Mouse (Mus musculus) testis, postnatal 14 days (tissue): ENCODE data around the gene Rae1.

ENCODE experiments used
- DNase-seq: peaks from one replicate; pipeline ENCODE4 v3.0.0; 2021; ENCODE audit warnings: low spot score

The Rae1 gene

DNA sequence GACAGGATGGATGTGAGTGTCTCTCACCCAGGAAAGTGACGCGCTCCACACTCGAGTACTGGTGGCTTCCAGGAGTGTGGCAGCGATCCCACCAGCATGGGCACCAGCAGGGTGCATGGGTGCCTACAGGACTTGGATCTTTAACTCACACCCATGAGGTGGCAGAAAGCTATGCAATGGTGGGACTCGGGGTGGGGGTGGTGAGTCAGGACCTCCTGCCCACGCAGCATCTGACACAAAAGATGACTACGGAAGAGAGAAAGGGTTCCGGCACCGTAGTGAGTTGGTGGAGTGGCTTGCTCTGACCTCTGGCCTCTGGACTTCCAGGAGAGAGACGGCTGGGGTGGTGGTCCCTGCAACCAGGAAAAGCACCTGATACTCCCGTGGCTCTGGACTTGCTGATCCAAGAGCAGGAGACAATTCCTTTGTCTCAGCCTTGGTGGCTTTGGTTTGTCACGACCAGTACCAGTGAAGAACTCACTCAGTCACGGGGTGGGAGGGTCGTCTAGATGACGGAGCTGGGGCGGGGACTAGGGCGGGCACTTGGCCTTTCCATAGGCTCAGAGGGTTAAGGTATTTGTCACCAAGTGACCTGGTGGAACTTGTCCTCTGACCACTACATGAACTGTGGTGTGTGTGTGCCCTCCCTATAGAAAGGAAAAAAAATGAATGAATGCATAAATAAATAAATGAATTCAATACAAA lies 48.3 kb downstream of the Rae1 start:
- no peak for DNase-seq

DNA sequence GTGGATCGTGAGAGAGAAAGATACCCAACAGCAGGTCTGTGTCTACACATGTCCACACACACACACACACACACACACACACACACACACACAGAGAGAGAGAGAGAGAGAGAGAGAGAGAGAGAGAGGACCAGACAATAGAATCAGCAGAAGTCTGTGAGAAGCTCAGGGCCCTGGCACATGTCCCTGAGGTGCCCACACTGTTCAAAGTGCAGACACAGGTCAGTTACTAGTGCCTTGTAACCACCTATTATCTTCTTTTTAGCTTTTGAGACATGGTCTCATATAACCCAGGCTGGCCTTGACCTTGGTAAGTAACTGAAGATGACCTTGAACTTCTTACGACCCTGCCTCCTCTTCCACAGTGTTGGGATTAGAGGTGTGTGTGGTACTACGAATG lies 49.3 kb downstream of the Rae1 start:
- DNase-seq: no peak

DNA sequence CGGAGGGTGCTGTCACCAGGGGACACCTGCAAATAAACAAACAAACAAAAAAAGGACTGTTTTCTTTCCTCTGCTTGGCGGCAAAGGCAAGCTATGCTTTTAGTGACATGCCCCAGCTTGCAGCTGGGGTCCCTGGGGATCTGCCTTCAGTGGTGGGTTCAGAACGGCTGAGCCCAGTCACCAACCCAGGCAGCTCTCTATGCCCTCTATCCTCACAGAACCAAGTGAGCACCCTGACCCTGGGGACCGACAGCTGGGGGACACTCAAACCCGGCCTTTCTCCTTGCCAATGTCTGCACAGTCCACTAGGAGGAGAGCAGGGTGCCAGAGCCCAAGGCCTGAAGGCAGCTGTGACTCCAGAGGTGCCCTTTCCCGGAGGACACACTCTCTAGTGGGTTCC lies 49.9 kb downstream of the Rae1 start:
- no peak for DNase-seq

DNA sequence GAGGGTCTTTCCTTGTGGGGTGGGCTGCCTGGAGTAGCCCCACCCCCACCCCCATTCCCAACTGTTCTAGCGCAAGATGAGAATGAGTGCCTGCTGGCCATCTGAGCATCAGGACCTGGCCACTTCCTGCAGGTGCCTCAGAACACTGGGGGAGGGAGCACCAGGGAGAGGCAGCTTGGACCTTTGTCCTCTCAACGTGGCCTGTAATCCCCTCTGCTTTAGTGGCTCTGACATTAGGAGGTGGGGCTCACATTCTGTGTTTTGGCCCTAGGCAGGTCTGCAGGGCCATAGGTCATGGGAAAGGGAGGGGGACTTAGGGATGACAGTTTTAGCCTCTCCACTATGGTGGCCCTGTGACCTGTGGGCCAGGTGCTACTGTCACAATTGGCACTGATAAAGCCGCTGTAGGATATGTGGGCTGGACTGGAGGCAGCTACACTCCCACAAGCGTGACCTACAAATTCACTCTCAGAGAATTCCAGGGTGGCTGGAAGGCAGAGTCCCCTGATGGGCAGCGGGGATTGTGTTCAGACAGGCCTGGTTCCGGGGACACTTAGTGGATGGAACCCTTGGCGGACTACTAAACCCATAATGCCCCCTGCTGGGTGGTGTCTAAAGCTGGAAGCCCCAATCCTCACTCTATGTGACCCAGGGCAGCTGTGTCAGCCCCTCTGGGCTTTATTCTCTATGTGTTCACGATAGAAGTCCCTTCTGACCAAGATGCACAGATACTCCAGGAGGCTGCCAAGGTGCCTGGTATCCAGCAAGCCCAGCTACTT lies 50.9 kb downstream of the Rae1 start:
- no peak for DNase-seq

DNA sequence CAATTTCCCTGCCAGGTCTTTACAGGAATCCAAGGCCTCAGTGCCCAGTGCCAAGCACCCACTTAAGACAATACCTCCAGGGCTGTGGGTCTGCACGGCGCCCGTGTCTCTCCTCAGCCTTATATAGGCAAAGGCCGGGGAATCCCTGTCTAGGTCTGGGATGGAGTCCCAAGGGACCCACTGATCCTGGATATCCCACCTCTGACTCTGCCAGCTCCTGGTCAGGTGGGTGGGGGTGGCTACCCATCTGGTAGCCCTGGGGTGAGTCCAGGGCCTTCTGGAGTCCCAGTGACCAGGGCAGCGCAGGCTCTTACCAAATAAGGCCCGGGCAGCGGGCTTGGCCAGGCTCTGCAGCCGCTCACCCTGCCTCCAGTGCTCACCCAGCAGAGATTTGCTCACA lies 53.0 kb downstream of the Rae1 start:
- DNase-seq: no peak

GRCm38 (mm10) chr2:173053846-173054245 lies 53.9 kb downstream of the Rae1 start:
- DNase-seq: no peak

DNA sequence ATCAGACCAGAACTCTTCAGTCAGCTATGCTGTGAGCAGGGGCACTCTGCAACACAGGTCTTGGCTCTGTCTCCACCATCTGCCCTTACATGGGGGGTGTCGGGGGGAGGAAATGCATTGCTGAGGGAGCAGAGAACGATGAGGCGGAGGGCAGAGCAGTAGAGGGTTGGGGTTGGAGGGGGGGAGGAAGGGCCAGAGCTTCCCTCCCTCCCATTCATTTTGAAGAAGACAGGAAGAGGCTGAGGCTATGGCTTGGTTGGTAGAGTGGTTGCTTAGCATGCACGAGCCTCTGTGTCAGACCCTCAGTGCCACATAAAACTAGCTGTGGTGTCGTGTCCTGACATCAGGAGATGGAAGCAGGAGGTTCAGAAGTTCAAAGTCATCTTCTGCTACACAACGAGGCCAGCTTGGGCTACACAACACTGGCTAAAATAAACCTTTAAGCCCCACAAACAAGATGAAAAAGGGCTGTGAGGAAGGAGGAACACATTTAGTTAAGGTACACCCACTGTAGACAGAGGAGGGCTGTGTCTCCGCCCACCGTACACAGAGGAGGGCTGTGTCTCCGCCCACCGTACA lies 56.5 kb downstream of the Rae1 start:
- no peak for DNase-seq

DNA sequence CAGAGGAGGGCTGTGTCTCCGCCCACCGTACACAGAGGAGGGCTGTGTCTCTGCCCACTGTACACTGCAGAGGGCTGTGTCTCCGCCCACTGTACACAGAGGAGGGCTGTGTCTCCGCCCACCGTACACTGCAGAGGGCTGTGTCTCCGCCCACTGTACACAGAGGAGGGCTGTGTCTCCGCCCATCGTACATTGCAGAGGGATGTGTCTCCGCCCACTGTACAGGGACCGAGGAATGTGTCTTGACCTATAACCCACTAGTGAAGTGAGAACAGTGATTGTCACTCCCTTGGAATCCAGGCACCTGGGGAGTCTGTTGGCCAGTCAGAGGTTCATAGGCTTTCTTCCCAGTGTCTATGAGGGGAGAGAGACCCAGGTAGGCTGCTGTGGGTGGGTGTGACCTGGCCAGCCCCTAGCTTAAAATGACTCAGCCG lies 57.0 kb downstream of the Rae1 start:
- no peak for DNase-seq

- DNase-seq: no peak
Observed at GRCm38 (mm10) chr2:173057623-173058022, 57.7 kb downstream of the Rae1 start.

GRCm38 (mm10) chr2:173058263-173058662 lies 58.3 kb downstream of the Rae1 start:
- DNase-seq: no peak

DNA sequence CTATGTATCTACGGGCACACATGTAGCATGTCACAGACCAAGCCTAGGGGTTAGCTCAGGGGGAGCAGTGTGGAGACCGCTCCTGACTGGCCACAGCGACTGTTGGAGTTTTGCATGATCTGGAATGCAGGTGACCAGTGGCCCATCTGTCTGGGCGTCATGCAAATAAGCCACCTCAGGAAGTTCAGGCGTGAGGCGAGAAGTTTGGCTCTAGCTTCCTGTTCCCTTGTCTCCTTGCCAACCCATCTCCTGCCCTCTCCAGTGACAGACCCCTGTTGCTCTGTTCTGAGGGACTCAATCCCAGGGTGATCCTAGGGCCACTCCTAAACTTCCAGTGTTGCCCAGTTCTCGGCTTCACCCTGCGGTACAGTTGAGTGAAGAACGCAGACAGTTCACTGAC lies 60.5 kb downstream of the Rae1 start:
- no peak for DNase-seq

DNA sequence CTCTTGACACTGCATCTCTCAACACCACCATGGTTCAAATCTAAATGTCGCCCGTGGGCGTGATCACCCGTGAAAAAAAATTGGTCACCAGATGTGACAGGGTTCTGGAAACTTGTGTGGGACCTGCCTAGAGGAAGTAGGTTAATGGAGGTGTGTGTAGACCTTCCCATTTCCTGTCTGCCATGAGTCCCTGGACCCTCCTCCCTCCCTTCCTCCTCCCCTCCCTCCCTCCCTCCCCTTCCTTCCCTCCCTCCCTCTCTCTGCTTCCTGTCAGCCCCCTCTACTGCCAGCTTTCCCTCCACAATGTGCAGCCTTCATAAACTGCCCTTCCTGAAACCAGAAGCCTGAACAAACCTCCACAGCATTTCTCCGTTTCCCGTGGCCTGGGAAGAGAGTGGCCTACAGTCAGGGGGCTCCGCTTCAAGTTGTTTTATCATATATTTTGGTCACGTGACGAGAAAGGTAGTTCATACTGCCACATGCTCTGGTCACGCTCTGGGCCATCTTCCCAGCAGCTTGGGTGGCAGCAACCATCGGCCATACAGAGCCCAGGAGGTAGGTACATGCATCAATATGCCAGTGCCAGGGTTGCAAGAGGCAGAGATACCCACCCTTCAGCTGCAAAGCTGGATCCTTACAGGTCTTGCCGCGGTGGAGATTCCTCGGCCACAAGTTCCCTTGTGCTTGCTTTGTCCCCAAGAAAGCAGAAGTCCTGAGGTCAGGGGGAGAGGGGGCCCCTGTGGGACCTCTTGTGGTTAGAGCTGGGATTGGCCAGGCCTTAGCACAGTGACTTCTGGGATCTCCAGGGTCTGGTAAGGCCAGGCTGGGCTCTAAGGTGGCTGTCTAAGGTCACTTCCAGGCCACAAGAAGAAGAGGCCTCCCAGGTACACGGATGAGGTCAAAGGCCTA lies 61.8 kb downstream of the Rae1 start:
- no peak for DNase-seq

- DNase-seq: no peak
Observed at GRCm38 (mm10) chr2:173063219-173063618, 63.3 kb downstream of the Rae1 start.

- DNase-seq: no peak
Observed at GRCm38 (mm10) chr2:173064864-173065263, 64.9 kb downstream of the Rae1 start.
